Mouse (Mus musculus): Measurements from ENCODE around the gene Gm45140. TPM values are rescaled to one million over a fixed set of nuclear protein-coding genes. Genes with fewer than 3 reads are reported as not detected.

Gene Gm45140
- total and polyA plus RNA-seq, 3 experiments, result 9.9 to 26.2 TPM; not detected in 1

GRCm38 (mm10) chr6:87748531-87748930, 87.1 kb downstream of the Gm45140 start (continued):
- TF ChIP-seq JUND (IDR thresholded peaks at IDR 0.05; ENCODE audit: low read depth, low read length) (no peak), POLR2AphosphoS5 (IDR thresholded peaks at IDR 0.05; ENCODE audit: borderline replicate concordance, low read depth, low read length) (no peak), E2F4 (IDR thresholded peaks at IDR 0.05; ENCODE audit: borderline replicate concordance, low read depth, low read length) (no peak), RCOR1 (IDR thresholded peaks at IDR 0.05; ENCODE audit: low read depth, low read length) (no peak; the same call in 1 of the 2 replicates), UBTF (IDR thresholded peaks at IDR 0.05; ENCODE audit: borderline replicate concordance, insufficient read depth, low read depth, low read length) (no peak), CTCF (IDR thresholded peaks at IDR 0.05 in 2 of 3, conservative IDR thresholded peaks at IDR 0.05 in 1 of 3; ENCODE audit: control insufficient read depth in 1 of 3, insufficient read depth in 1 of 3, low read depth in 2 of 3, low read length in 3 of 3, poor library complexity in 1 of 3, severe bottlenecking in 1 of 3) (no peak), EP300 (IDR thresholded peaks at IDR 0.05; ENCODE audit: low read depth in 1 of 2, low read length in 2 of 2) (peak in 1 of 2 experiments; percentile 28; a peak in 1 of 4 replicates), NELFE (IDR thresholded peaks at IDR 0.05; ENCODE audit: low read depth, low read length) (no peak; the same call in 1 of the 2 replicates), MYC (IDR thresholded peaks at IDR 0.05; ENCODE audit: low read depth, low read length) (no peak), TBP (IDR thresholded peaks at IDR 0.05; ENCODE audit: low read depth, low read length) (no peak), ZMIZ1 (IDR thresholded peaks at IDR 0.05; ENCODE audit: low read depth, low read length) (no peak), HCFC1 (IDR thresholded peaks at IDR 0.05; ENCODE audit: low read depth, low read length) (peak; percentile 79)

DNA sequence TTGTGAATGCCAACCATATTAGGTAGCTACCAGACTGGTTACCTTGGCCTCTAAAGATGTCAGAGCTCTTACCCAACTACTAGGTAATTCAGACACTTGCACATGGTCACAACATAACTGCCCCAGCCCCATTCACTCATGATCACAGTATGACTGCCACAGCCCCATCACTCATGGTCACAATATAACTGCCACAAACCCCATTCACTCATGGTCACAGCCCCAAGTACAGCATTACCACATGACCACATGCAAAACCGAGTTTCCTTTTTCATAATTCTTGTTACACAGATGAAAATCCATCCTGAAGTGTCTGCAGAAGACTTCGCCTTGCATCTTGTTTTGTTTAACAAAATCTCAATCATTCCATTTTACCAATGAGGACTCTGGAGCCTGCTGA, 87.5 kb downstream of the Gm45140 start:
- TF ChIP-seq GABPA (IDR thresholded peaks at IDR 0.05; ENCODE audit: low read depth, low read length) (no peak), MXI1 (IDR thresholded peaks at IDR 0.05; ENCODE audit: low read depth, low read length) (0 out of 2 replicates have a peak, but pooled peaks have one; percentile 12)
- H3K4me1 ChIP-seq (ENCODE audit: control insufficient read depth in 1 of 2, insufficient read depth in 2 of 2, low read length in 2 of 2), result peaks cover 17 to 49% of the 10 kb centered on the region in 2 experiments
- peak overlapping the region; percentile 9 to 21 for H3K4me3 ChIP-seq (ENCODE audit: control insufficient read depth in 1 of 2, insufficient read depth in 1 of 2, low read depth in 2 of 2, low read length in 2 of 2)
- no peaks in the 10 kb centered on the region for H3K79me2 ChIP-seq (ENCODE audit: control insufficient read depth, insufficient read depth, low read length, poor library complexity)
- no peak overlapping the region for H3K9ac ChIP-seq (ENCODE audit: control insufficient read depth, low read depth, low read length, poor library complexity, severe bottlenecking)
- H3K9me3 ChIP-seq (replicated peaks; ENCODE audit: insufficient read depth, low read length), result no peaks in the 10 kb centered on the region
- peaks cover 0 to 2% of the 10 kb centered on the region in 2 experiments; a peak in 3 of 4 replicates for H3K27me3 ChIP-seq (ENCODE audit: control insufficient read depth in 1 of 2, insufficient read depth in 2 of 2, low read length in 2 of 2)
- no peak for DNase-seq (ENCODE audit: low read depth, low spot score)
- no peak overlapping the region for H3K27ac ChIP-seq (ENCODE audit: control insufficient read depth, low read depth, low read length)
- peaks cover 0 to 37% of the 10 kb centered on the region in 2 experiments; a peak in 2 of 4 replicates for H3K36me3 ChIP-seq (ENCODE audit: control insufficient read depth in 1 of 2, insufficient read depth in 2 of 2, low read length in 2 of 2)

DNA sequence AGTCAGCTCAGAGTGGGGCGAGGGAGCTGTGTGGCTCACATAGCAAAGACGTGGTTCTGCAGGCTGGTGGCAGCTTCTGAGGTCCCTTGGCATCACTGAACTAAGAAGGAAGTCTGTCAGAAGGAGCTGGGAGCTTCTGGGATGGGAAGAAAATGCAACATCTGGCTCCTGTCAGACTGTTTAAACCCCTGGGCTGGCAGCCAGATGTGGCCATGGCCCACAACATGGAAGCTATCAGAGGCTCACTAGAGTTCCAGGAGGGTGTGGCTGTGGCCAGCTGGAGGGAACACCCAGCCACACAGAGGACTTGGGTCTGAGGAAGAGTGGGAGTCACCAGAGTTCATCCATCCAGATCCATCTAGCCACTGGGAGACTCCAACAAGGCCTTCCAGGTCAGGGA, 88.7 kb downstream of the Gm45140 start:
- TF ChIP-seq ETS1 (IDR thresholded peaks at IDR 0.05; ENCODE audit: low read depth, low read length) (peak; percentile 47; the same call in 1 of the 2 replicates), HCFC1 (IDR thresholded peaks at IDR 0.05; ENCODE audit: low read depth, low read length) (no peak)
- H3K36me3 ChIP-seq (ENCODE audit: control insufficient read depth in 1 of 2, insufficient read depth in 2 of 2, low read length in 2 of 2), result peaks cover 0 to 38% of the 10 kb centered on the region in 2 experiments; a peak in 2 of 4 replicates
- no peak for DNase-seq (ENCODE audit: low read depth, low spot score)
- no peaks in the 10 kb centered on the region for H3K9me3 ChIP-seq (replicated peaks; ENCODE audit: insufficient read depth, low read length)
- H3K9ac ChIP-seq (ENCODE audit: control insufficient read depth, low read depth, low read length, poor library complexity, severe bottlenecking), result no peak overlapping the region
- no peaks in the 10 kb centered on the region; a peak in 1 of 4 replicates for H3K27me3 ChIP-seq (ENCODE audit: control insufficient read depth in 1 of 2, insufficient read depth in 2 of 2, low read length in 2 of 2)
- no peaks in the 10 kb centered on the region for H3K79me2 ChIP-seq (ENCODE audit: control insufficient read depth, insufficient read depth, low read length, poor library complexity)
- H3K4me3 ChIP-seq (ENCODE audit: control insufficient read depth in 1 of 2, insufficient read depth in 1 of 2, low read depth in 2 of 2, low read length in 2 of 2), result no peak overlapping the region
- peaks cover 17 to 55% of the 10 kb centered on the region in 2 experiments for H3K4me1 ChIP-seq (ENCODE audit: control insufficient read depth in 1 of 2, insufficient read depth in 2 of 2, low read length in 2 of 2)
- no peak overlapping the region for H3K27ac ChIP-seq (ENCODE audit: control insufficient read depth, low read depth, low read length)
